Mouse (Mus musculus): ENCODE measurements around the gene Akap11. TPM values are rescaled to one million over a fixed set of nuclear protein-coding genes. Genes with fewer than 3 reads are reported as not detected.

Gene Akap11
- polyA plus RNA-seq, 1 experiment from 2014 or later, result 43.5 TPM

- no peak overlapping the region for H3K4me3 ChIP-seq
- no peak overlapping the region for H3K27ac ChIP-seq
- WGBS, result 77% methylated on average over 3 of the region's 3 CpGs
- no peaks in the 10 kb centered on the region for H3K36me3 ChIP-seq (replicated peaks)
- H3K9ac ChIP-seq, result no peak overlapping the region
- H3K9me3 ChIP-seq, result no peaks in the 10 kb centered on the region
- H3K27me3 ChIP-seq (replicated peaks), result no peaks in the 10 kb centered on the region
- no peak for ATAC-seq (replicated peaks)
- no peak overlapping the region for H3K4me2 ChIP-seq
- peaks cover 10% of the 10 kb centered on the region for H3K4me1 ChIP-seq
Observed at GRCm38 (mm10) chr14:78541319-78541718, 4.7 kb upstream of the Akap11 start.

- Histone ChIP-seq H3K36me3 (replicated peaks) (no peaks in the 10 kb centered on the region), H3K27ac (no peak overlapping the region), H3K9ac (no peak overlapping the region), H3K4me1 (peaks cover 19% of the 10 kb centered on the region), H3K4me3 (no peak overlapping the region), H3K4me2 (no peak overlapping the region), H3K9me3 (no peaks in the 10 kb centered on the region), H3K27me3 (replicated peaks) (no peaks in the 10 kb centered on the region)
- no peak for ATAC-seq (replicated peaks)
- 97% methylated on average over 1 of the region's 1 CpGs for WGBS
Observed at GRCm38 (mm10) chr14:78539821-78540220, 3.2 kb upstream of the Akap11 start.

- WGBS, result 58% methylated on average over 5 of the region's 5 CpGs
- no peak for ATAC-seq (replicated peaks)
- no peak overlapping the region for H3K4me2 ChIP-seq
- no peak overlapping the region for H3K9ac ChIP-seq
- no peaks in the 10 kb centered on the region for H3K27me3 ChIP-seq (replicated peaks)
- H3K27ac ChIP-seq, result no peak overlapping the region
- H3K36me3 ChIP-seq (replicated peaks), result no peaks in the 10 kb centered on the region
- H3K4me3 ChIP-seq, result no peak overlapping the region
- H3K9me3 ChIP-seq, result no peaks in the 10 kb centered on the region
- peaks cover 28% of the 10 kb centered on the region for H3K4me1 ChIP-seq
Observed at GRCm38 (mm10) chr14:78538572-78539320, 2.1 kb upstream of the Akap11 start.

- no peak for ATAC-seq (replicated peaks)
- WGBS, result 25% methylated on average over 6 of the region's 6 CpGs
- H3K4me2 ChIP-seq, result peak overlapping the region; percentile 60
- H3K36me3 ChIP-seq (replicated peaks), result no peaks in the 10 kb centered on the region
- peak overlapping the region; percentile 97 for H3K27ac ChIP-seq
- peak overlapping the region; percentile 74; the same call in 1 of the 2 replicates for H3K9ac ChIP-seq
- H3K4me3 ChIP-seq, result peak overlapping the region; percentile 69
- no peaks in the 10 kb centered on the region for H3K27me3 ChIP-seq (replicated peaks)
- peaks cover 31% of the 10 kb centered on the region for H3K4me1 ChIP-seq
- H3K9me3 ChIP-seq, result no peaks in the 10 kb centered on the region
Observed at GRCm38 (mm10) chr14:78537551-78537950, 943 bp upstream of the Akap11 start.

- Histone ChIP-seq H3K4me2 (peak overlapping the region; percentile 60), H3K4me1 (peaks cover 40% of the 10 kb centered on the region), H3K27ac (peak overlapping the region; percentile 97; the same call in 1 of the 2 replicates), H3K27me3 (replicated peaks) (no peaks in the 10 kb centered on the region), H3K36me3 (replicated peaks) (no peaks in the 10 kb centered on the region), H3K9me3 (no peaks in the 10 kb centered on the region), H3K9ac (peak overlapping the region; percentile 97), H3K4me3 (peak overlapping the region; percentile 69)
- WGBS, result 20% methylated on average over 2 of the region's 2 CpGs
- no peak for ATAC-seq (replicated peaks)
Observed at GRCm38 (mm10) chr14:78535366-78535765, 1.2 kb downstream of the Akap11 start.

- H3K4me3 ChIP-seq, result no peak overlapping the region
- WGBS, result 66% methylated on average over 5 of the region's 5 CpGs
Observed at GRCm38 (mm10) chr14:78534651-78535050, 2.0 kb downstream of the Akap11 start.

GRCm38 (mm10) chr14:78533701-78534100 lies 2.9 kb downstream of the Akap11 start:
- peaks cover 41% of the 10 kb centered on the region for H3K4me1 ChIP-seq
- no peaks in the 10 kb centered on the region for H3K27me3 ChIP-seq (replicated peaks)
- H3K9ac ChIP-seq, result no peak overlapping the region
- H3K36me3 ChIP-seq (replicated peaks), result no peaks in the 10 kb centered on the region
- no peak for ATAC-seq (replicated peaks)
- H3K4me3 ChIP-seq, result no peak overlapping the region
- 0 out of 2 replicates have a peak overlapping the region, but pooled peaks have one; percentile 4 for H3K4me2 ChIP-seq
- no peaks in the 10 kb centered on the region for H3K9me3 ChIP-seq
- no peak overlapping the region for H3K27ac ChIP-seq
- 95% methylated on average over 3 of the region's 3 CpGs for whole genome bisulfite sequencing

More at GRCm38 (mm10) chr14:78534651-78535050, 2.0 kb downstream of the Akap11 start:
- Histone ChIP-seq H3K36me3 (replicated peaks) (no peaks in the 10 kb centered on the region), H3K4me2 (peak overlapping the region; percentile 60), H3K4me1 (peaks cover 40% of the 10 kb centered on the region), H3K27ac (no peak overlapping the region), H3K9ac (no peak overlapping the region), H3K9me3 (no peaks in the 10 kb centered on the region), H3K27me3 (replicated peaks) (no peaks in the 10 kb centered on the region)
- ATAC-seq (replicated peaks), result no peak

- no peak overlapping the region for H3K4me3 ChIP-seq
- H3K36me3 ChIP-seq (replicated peaks), result no peaks in the 10 kb centered on the region
- H3K4me1 ChIP-seq, result peaks cover 36% of the 10 kb centered on the region
- H3K27ac ChIP-seq, result no peak overlapping the region
- H3K4me2 ChIP-seq, result no peak overlapping the region
- no peak for ATAC-seq (replicated peaks)
- no peak overlapping the region for H3K9ac ChIP-seq
- 94% methylated on average over 6 of the region's 6 CpGs for WGBS
- H3K27me3 ChIP-seq (replicated peaks), result no peaks in the 10 kb centered on the region
- no peaks in the 10 kb centered on the region for H3K9me3 ChIP-seq
Observed at GRCm38 (mm10) chr14:78532345-78532744, 4.3 kb downstream of the Akap11 start.

GRCm38 (mm10) chr14:78530256-78530655 lies 6.4 kb downstream of the Akap11 start:
- whole genome bisulfite sequencing, result 89% methylated on average over 3 of the region's 3 CpGs

GRCm38 (mm10) chr14:78528461-78529425 lies 7.9 kb downstream of the Akap11 start:
- 88% methylated on average over 8 of the region's 8 CpGs for WGBS
- H3K27ac ChIP-seq, result no peak overlapping the region
- no peaks in the 10 kb centered on the region for H3K36me3 ChIP-seq (replicated peaks)
- no peak overlapping the region for H3K4me2 ChIP-seq
- ATAC-seq (replicated peaks), result no peak
- H3K9me3 ChIP-seq, result no peaks in the 10 kb centered on the region
- peaks cover 21% of the 10 kb centered on the region for H3K4me1 ChIP-seq
- no peaks in the 10 kb centered on the region for H3K27me3 ChIP-seq (replicated peaks)
- no peak overlapping the region for H3K9ac ChIP-seq
- H3K4me3 ChIP-seq, result no peak overlapping the region

More at GRCm38 (mm10) chr14:78530256-78530655, 6.4 kb downstream of the Akap11 start:
- Histone ChIP-seq H3K4me2 (no peak overlapping the region), H3K9ac (no peak overlapping the region), H3K4me3 (no peak overlapping the region), H3K27me3 (replicated peaks) (no peaks in the 10 kb centered on the region), H3K9me3 (no peaks in the 10 kb centered on the region), H3K36me3 (replicated peaks) (no peaks in the 10 kb centered on the region), H3K27ac (no peak overlapping the region), H3K4me1 (peaks cover 34% of the 10 kb centered on the region)
- no peak for ATAC-seq (replicated peaks)

GRCm38 (mm10) chr14:78526907-78527306 lies 9.7 kb downstream of the Akap11 start:
- Histone ChIP-seq H3K27ac (no peak overlapping the region), H3K9me3 (no peaks in the 10 kb centered on the region)
- WGBS, result 74% methylated on average over 6 of the region's 6 CpGs

GRCm38 (mm10) chr14:78526475-78526874 lies 10.1 kb downstream of the Akap11 start:
- Histone ChIP-seq H3K27me3 (replicated peaks) (no peaks in the 10 kb centered on the region), H3K4me2 (no peak overlapping the region), H3K4me3 (no peak overlapping the region), H3K36me3 (replicated peaks) (no peaks in the 10 kb centered on the region), H3K4me1 (peaks cover 11% of the 10 kb centered on the region), H3K9ac (no peak overlapping the region), H3K27ac (no peak overlapping the region), H3K9me3 (no peaks in the 10 kb centered on the region)
- ATAC-seq (replicated peaks), result no peak
- 80% methylated on average over 3 of the region's 3 CpGs for WGBS

More at GRCm38 (mm10) chr14:78526907-78527306, 9.7 kb downstream of the Akap11 start:
- H3K9ac ChIP-seq, result no peak overlapping the region
- H3K4me1 ChIP-seq, result peaks cover 15% of the 10 kb centered on the region
- no peak for ATAC-seq (replicated peaks)
- no peaks in the 10 kb centered on the region for H3K36me3 ChIP-seq (replicated peaks)
- H3K4me2 ChIP-seq, result no peak overlapping the region
- H3K27me3 ChIP-seq (replicated peaks), result no peaks in the 10 kb centered on the region
- no peak overlapping the region for H3K4me3 ChIP-seq

Measured in midbrain, embryonic 15.5 days (tissue).